Mouse (Mus musculus): Measurements from ENCODE around the gene Gm16506.
"Not testable (repeated sequence)": the region's sequence is repeated elsewhere in the genome, so short reads cannot be mapped to it uniquely, and the experiment has no call there.

Gene Gm16506

DNA sequence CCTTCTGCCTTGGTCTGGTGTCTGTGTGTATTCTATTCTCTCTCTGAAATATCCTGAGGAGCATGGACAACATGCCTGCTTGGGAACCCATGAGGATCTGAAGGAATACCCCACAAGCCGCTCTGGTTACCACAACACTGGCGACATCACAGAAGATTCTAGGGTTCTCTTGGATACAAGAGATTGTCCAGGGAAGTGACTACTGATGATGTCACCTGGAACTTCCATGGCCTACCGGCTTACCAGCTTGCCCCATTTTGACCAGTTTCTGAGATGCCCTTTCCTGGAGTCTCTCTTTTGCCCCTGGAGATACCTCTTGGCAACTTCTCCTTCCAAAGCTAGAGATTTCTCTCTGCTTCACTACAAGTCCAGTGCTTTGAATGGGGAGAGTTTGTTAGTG is at the start of gene Gm16506:
Gm16506 (minus strand) TSS at position 101 of the 400 bp plus-strand sequence.
- DNase-seq (ENCODE audit: low spot score): not testable (repeated sequence)

DNA sequence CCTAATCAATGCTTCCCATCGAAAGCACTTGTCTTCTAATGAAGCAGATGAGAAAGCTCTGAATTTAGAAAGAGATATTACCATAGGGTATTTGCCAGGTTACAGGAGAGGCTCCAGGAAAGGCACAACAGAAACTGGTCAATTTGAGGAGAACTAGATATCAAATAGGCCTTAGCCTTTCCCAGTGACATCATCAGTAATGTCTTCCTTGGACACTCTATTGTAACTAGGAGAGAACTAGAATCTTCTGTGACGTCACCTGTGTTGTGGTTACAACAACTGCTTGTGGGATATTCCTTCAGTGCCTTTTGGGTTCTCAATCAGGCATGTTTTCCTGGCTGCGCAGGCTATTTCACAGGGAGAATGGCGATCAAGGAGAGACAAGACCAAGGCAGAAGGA is 20.3 kb upstream of the Gm16506 start, which contains the start of gene Gm6526:
Gm6526 (plus strand) TSS at position 301 of the 400 bp plus-strand sequence.
- not testable (repeated sequence) for DNase-seq (ENCODE audit: low spot score)

- DNase-seq (ENCODE audit: low spot score): not testable (repeated sequence)
Observed at GRCm38 (mm10) chr14:43697621-43698020, 29.7 kb downstream of the Gm16506 start, which contains the start of gene Gm7324. Gene Gm7324 (plus strand): TSS chr14:43697828.

GRCm38 (mm10) chr14:43677099-43677498 is 50.2 kb downstream of the Gm16506 start, which contains the start of gene Gm8165:
Gene Gm8165 (minus strand): TSS chr14:43677199.
- not testable (repeated sequence) for DNase-seq (ENCODE audit: low spot score)

Data from urinary bladder, postnatal 10 days (tissue).